8 mouse cellular contexts compared by ENCODE assay signal in genomic region chr14:34311691-34312090, GRCm38 (mm10). TPM values are rescaled to one million over a fixed set of nuclear protein-coding genes. Genes with fewer than 3 reads are reported as not detected.
DNase-seq lines count a peak whose midpoint lies in the region; ATAC-seq and TF ChIP-seq lines count a peak whose summit lies in the region.

No protein-coding gene starts in this region.

- no peak for TF ChIP-seq CTCF in cerebellum, adult 2 months (IDR thresholded peaks at IDR 0.05; ENCODE audit: borderline replicate concordance, insufficient read depth, low read depth, low read length)

- DNase-seq in cerebellum, adult 2 months: peak; percentile 20 to 48
- no peak for DNase-seq in cerebellum, postnatal 4 days (ENCODE audit: low spot score in 2 of 2)
- DNase-seq in ES-CJ7 (ENCODE audit: low read depth, low spot score): peak; percentile 62
- DNase-seq in kidney, adult 8-10 months: peak; percentile 56 to 79
- DNase-seq in frontal cortex, adult 2 months (ENCODE audit: extremely low spot score in 1 of 2, low spot score in 1 of 2): no peak
- DNase-seq in right cerebral cortex, postnatal 10 days (ENCODE audit: low spot score in 2 of 2): no peak

- no peak for ATAC-seq in forebrain, embryonic 12.5 days (ENCODE audit: low FRiP score)
- ATAC-seq in midbrain, embryonic 15.5 days (replicated peaks): no peak

- no peaks in the 10 kb centered on the region for H3K36me3 ChIP-seq in forebrain, embryonic 12.5 days (replicated peaks)
- no peaks in the 10 kb centered on the region for H3K36me3 ChIP-seq in midbrain, embryonic 15.5 days (replicated peaks)

- H3K27me3 ChIP-seq in cerebellum, adult 2 months (ENCODE audit: control insufficient read depth, insufficient read depth, low read length): no peaks in the 10 kb centered on the region
- H3K27me3 ChIP-seq in forebrain, embryonic 12.5 days: no peaks in the 10 kb centered on the region
- H3K27me3 ChIP-seq in midbrain, embryonic 15.5 days (replicated peaks): no peaks in the 10 kb centered on the region

- WGBS in cerebellum, adult 2 months: 3% methylated on average over 4 of the region's 4 CpGs
- 5% methylated on average over 4 of the region's 4 CpGs for WGBS in forebrain, embryonic 12.5 days
- WGBS in midbrain, embryonic 15.5 days: 5% methylated on average over 4 of the region's 4 CpGs

- H3K9ac ChIP-seq in forebrain, embryonic 12.5 days: peak overlapping the region; percentile 97
- peak overlapping the region; percentile 90 for H3K9ac ChIP-seq in midbrain, embryonic 15.5 days

- H3K9me3 ChIP-seq in forebrain, embryonic 12.5 days: no peaks in the 10 kb centered on the region
- no peaks in the 10 kb centered on the region for H3K9me3 ChIP-seq in midbrain, embryonic 15.5 days

- peak overlapping the region; percentile 75 for H3K4me2 ChIP-seq in forebrain, embryonic 12.5 days
- H3K4me2 ChIP-seq in midbrain, embryonic 15.5 days: peak overlapping the region; percentile 85

- H3K4me1 ChIP-seq in cerebellum, adult 2 months (ENCODE audit: control insufficient read depth, insufficient read depth, low read length): no peaks in the 10 kb centered on the region; the same call in 1 of the 2 replicates
- H3K4me1 ChIP-seq in forebrain, embryonic 12.5 days: peaks cover 30% of the 10 kb centered on the region
- peaks cover 28% of the 10 kb centered on the region for H3K4me1 ChIP-seq in midbrain, embryonic 15.5 days

- peak overlapping the region; percentile 90 for H3K4me3 ChIP-seq in cerebellum, adult 2 months (replicated peaks; ENCODE audit: insufficient read depth, low read depth, low read length)
- H3K4me3 ChIP-seq in forebrain, embryonic 12.5 days (replicated peaks): peak overlapping the region; percentile 91
- peak overlapping the region; percentile 91 for H3K4me3 ChIP-seq in midbrain, embryonic 15.5 days

- no peak for TF ChIP-seq POLR2A in cerebellum, adult 2 months (IDR thresholded peaks at IDR 0.05; ENCODE audit: borderline replicate concordance, insufficient read depth, low read length)

- H3K27ac ChIP-seq in cerebellum, adult 2 months (ENCODE audit: insufficient read depth, low read length): peak overlapping the region; percentile 85; the same call in 1 of the 2 replicates
- no peak overlapping the region for H3K27ac ChIP-seq in forebrain, embryonic 12.5 days
- H3K27ac ChIP-seq in midbrain, embryonic 15.5 days: peak overlapping the region; percentile 97

RNA-seq across cellular contexts. Expression of gene Glud1, which starts 1.2 kb away (rescaled TPM):
- polyA plus RNA-seq in cerebellum, adult 2 months (2012; rRNA removed): 192 and 196 TPM in 2 replicates
- polyA plus RNA-seq in forebrain, embryonic 12.5 days (2016; fragmentation: Nextera tagmentation; extraction: Ambion mirVana): 85.9 and 87.8 TPM in 2 replicates
- polyA plus RNA-seq in midbrain, embryonic 15.5 days (2015; fragmentation: Nextera tagmentation; extraction: Ambion mirVana): 92.5 and 99.2 TPM in 2 replicates
- 174 and 196 TPM in 2 replicates for polyA plus RNA-seq in frontal cortex, adult 2 months (2012; rRNA removed)

RNA-seq across cellular contexts. Expression of gene Shld2, which starts 1.4 kb away (rescaled TPM):
- 4.3 and 4.5 TPM in 2 replicates for polyA plus RNA-seq in cerebellum, adult 2 months (2012; rRNA removed)
- polyA plus RNA-seq in forebrain, embryonic 12.5 days (2016; fragmentation: Nextera tagmentation; extraction: Ambion mirVana): 8.7 and 11.0 TPM in 2 replicates
- 5.2 and 7.0 TPM in 2 replicates for polyA plus RNA-seq in midbrain, embryonic 15.5 days (2015; fragmentation: Nextera tagmentation; extraction: Ambion mirVana)
- polyA plus RNA-seq in frontal cortex, adult 2 months (2012; rRNA removed): 3.8 and 4.7 TPM in 2 replicates

RNA-seq across cellular contexts. Expression of gene Fam25c, which starts 43.5 kb away (rescaled TPM):
- not detected in 2 replicates for polyA plus RNA-seq in cerebellum, adult 2 months (2012; rRNA removed)
- polyA plus RNA-seq in forebrain, embryonic 12.5 days (2016; fragmentation: Nextera tagmentation; extraction: Ambion mirVana): not detected in 2 replicates
- not detected in 2 replicates for polyA plus RNA-seq in midbrain, embryonic 15.5 days (2015; fragmentation: Nextera tagmentation; extraction: Ambion mirVana)
- not detected in 2 replicates for polyA plus RNA-seq in frontal cortex, adult 2 months (2012; rRNA removed)

Comparison
In these comparisons a context has a peak if more than half of its experiments do, and no peak if none do; other contexts are left out.
1. DNase-seq: peak in cerebellum, adult 2 months (2 of 2), ES-CJ7 (single experiment) and kidney, adult 8-10 months (2 of 2); none in cerebellum, postnatal 4 days (0 of 2), frontal cortex, adult 2 months (0 of 2) and right cerebral cortex, postnatal 10 days (0 of 2).
2. Peak in every context shown above with its lines, with median percentiles within 50 percentile points of each other: H3K4me3 ChIP-seq.